Mouse (Mus musculus): ENCODE measurements around the gene Ift52. TPM values are rescaled to one million over a fixed set of nuclear protein-coding genes. Genes with fewer than 3 reads are reported as not detected.

The Ift52 gene
- polyA plus RNA-seq, 1 experiment: 21.1 TPM

- no peak overlapping the region for H3K4me2 ChIP-seq (ENCODE audit: low read depth)
- peaks cover 4% of the 10 kb centered on the region for H3K36me3 ChIP-seq (ENCODE audit: control insufficient read depth, insufficient read depth)
- no peak overlapping the region for H3K4me3 ChIP-seq
- no peaks in the 10 kb centered on the region for H3K79me2 ChIP-seq (ENCODE audit: control insufficient read depth, insufficient read depth)
- TF ChIP-seq USF1 (IDR thresholded peaks at IDR 0.05; ENCODE audit: low read depth): no peak
- no peak for TF ChIP-seq MAX (IDR thresholded peaks at IDR 0.05; ENCODE audit: low read depth)
- no peak for TF ChIP-seq MYOD1 (IDR thresholded peaks at IDR 0.05; ENCODE audit: control insufficient read depth in 1 of 3, insufficient read length in 2 of 3, low read depth in 2 of 3)
- TF ChIP-seq TCF3 (IDR thresholded peaks at IDR 0.05; ENCODE audit: insufficient read length, low read depth): no peak
- no peak for TF ChIP-seq SRF (IDR thresholded peaks at IDR 0.05; ENCODE audit: control insufficient read depth, insufficient read length, low read depth)
- TF ChIP-seq POLR2A (IDR thresholded peaks at IDR 0.05; ENCODE audit: insufficient read length, low read depth): no peak
- no peak for TF ChIP-seq POLR2AphosphoS2 (IDR thresholded peaks at IDR 0.05; ENCODE audit: insufficient read length, low read depth)
- no peak overlapping the region for H3ac ChIP-seq (ENCODE audit: control insufficient read depth, insufficient read length)
- no peaks in the 10 kb centered on the region for H3K27me3 ChIP-seq (ENCODE audit: control insufficient read depth, insufficient read depth, insufficient read length)
Observed at GRCm38 (mm10) chr2:163071590-163071989, 54.4 kb downstream of the Ift52 start.

- Histone ChIP-seq H3ac (ENCODE audit: control insufficient read depth, insufficient read length) (no peak overlapping the region), H3K27me3 (ENCODE audit: control insufficient read depth, insufficient read depth, insufficient read length) (no peaks in the 10 kb centered on the region), H3K4me2 (ENCODE audit: low read depth) (no peak overlapping the region), H3K79me2 (ENCODE audit: control insufficient read depth, insufficient read depth) (no peaks in the 10 kb centered on the region), H3K4me3 (no peak overlapping the region), H3K36me3 (ENCODE audit: control insufficient read depth, insufficient read depth) (peaks cover 4% of the 10 kb centered on the region)
- TF ChIP-seq CEBPB (IDR thresholded peaks at IDR 0.05; ENCODE audit: insufficient read depth, poor library complexity, severe bottlenecking) (no peak), MAX (IDR thresholded peaks at IDR 0.05; ENCODE audit: low read depth) (no peak), E2F4 (IDR thresholded peaks at IDR 0.05; ENCODE audit: insufficient read depth) (no peak), MYOG (IDR thresholded peaks at IDR 0.05; ENCODE audit: control insufficient read depth in 1 of 3, insufficient read depth in 1 of 3, insufficient read length in 2 of 3, low read depth in 2 of 3) (no peak), MYOD1 (IDR thresholded peaks at IDR 0.05; ENCODE audit: control insufficient read depth in 1 of 3, insufficient read length in 2 of 3, low read depth in 2 of 3) (no peak), TCF12 (IDR thresholded peaks at IDR 0.05; ENCODE audit: insufficient read depth, poor library complexity, severe bottlenecking) (no peak), POLR2AphosphoS2 (IDR thresholded peaks at IDR 0.05; ENCODE audit: insufficient read length, low read depth) (no peak), USF1 (IDR thresholded peaks at IDR 0.05; ENCODE audit: low read depth) (no peak), TCF3 (IDR thresholded peaks at IDR 0.05; ENCODE audit: insufficient read length, low read depth) (no peak)
Observed at GRCm38 (mm10) chr2:163073023-163073757, 56.0 kb downstream of the Ift52 start.

- no peak overlapping the region for H3K4me2 ChIP-seq (ENCODE audit: low read depth)
- H3K4me3 ChIP-seq: no peak overlapping the region
- no peak overlapping the region for H3ac ChIP-seq (ENCODE audit: control insufficient read depth, insufficient read length)
- no peaks in the 10 kb centered on the region for H3K27me3 ChIP-seq (ENCODE audit: control insufficient read depth, insufficient read depth, insufficient read length)
- H3K79me2 ChIP-seq (ENCODE audit: control insufficient read depth, insufficient read depth): no peaks in the 10 kb centered on the region
- no peak for TF ChIP-seq MYOG (IDR thresholded peaks at IDR 0.05; ENCODE audit: control insufficient read depth in 1 of 3, insufficient read depth in 1 of 3, insufficient read length in 2 of 3, low read depth in 2 of 3)
- H3K36me3 ChIP-seq (ENCODE audit: control insufficient read depth, insufficient read depth): peaks cover 4% of the 10 kb centered on the region
Observed at GRCm38 (mm10) chr2:163074006-163074405, 56.9 kb downstream of the Ift52 start.

GRCm38 (mm10) chr2:163074808-163075207 lies 57.7 kb downstream of the Ift52 start:
- TF ChIP-seq MYOG (IDR thresholded peaks at IDR 0.05; ENCODE audit: control insufficient read depth in 1 of 3, insufficient read depth in 1 of 3, insufficient read length in 2 of 3, low read depth in 2 of 3) (no peak), TCF12 (IDR thresholded peaks at IDR 0.05; ENCODE audit: insufficient read depth, poor library complexity, severe bottlenecking) (no peak), POLR2AphosphoS2 (IDR thresholded peaks at IDR 0.05; ENCODE audit: insufficient read length, low read depth) (no peak), USF1 (IDR thresholded peaks at IDR 0.05; ENCODE audit: low read depth) (no peak), POLR2A (IDR thresholded peaks at IDR 0.05; ENCODE audit: insufficient read length, low read depth) (no peak), MYOD1 (IDR thresholded peaks at IDR 0.05; ENCODE audit: control insufficient read depth in 1 of 3, insufficient read length in 2 of 3, low read depth in 2 of 3) (no peak), CEBPB (IDR thresholded peaks at IDR 0.05; ENCODE audit: insufficient read depth, poor library complexity, severe bottlenecking) (no peak), SRF (IDR thresholded peaks at IDR 0.05; ENCODE audit: control insufficient read depth, insufficient read length, low read depth) (no peak)
- Histone ChIP-seq H3ac (ENCODE audit: control insufficient read depth, insufficient read length) (no peak overlapping the region), H3K4me2 (ENCODE audit: low read depth) (no peak overlapping the region), H3K79me2 (ENCODE audit: control insufficient read depth, insufficient read depth) (no peaks in the 10 kb centered on the region), H3K4me3 (no peak overlapping the region), H3K27me3 (ENCODE audit: control insufficient read depth, insufficient read depth, insufficient read length) (no peaks in the 10 kb centered on the region), H3K36me3 (ENCODE audit: control insufficient read depth, insufficient read depth) (peaks cover 4% of the 10 kb centered on the region)

- H3K79me2 ChIP-seq (ENCODE audit: control insufficient read depth, insufficient read depth): no peaks in the 10 kb centered on the region
- H3K27me3 ChIP-seq (ENCODE audit: control insufficient read depth, insufficient read depth, insufficient read length): no peaks in the 10 kb centered on the region
- H3K4me3 ChIP-seq: no peak overlapping the region
- no peak overlapping the region for H3ac ChIP-seq (ENCODE audit: control insufficient read depth, insufficient read length)
- peaks cover 4% of the 10 kb centered on the region for H3K36me3 ChIP-seq (ENCODE audit: control insufficient read depth, insufficient read depth)
- TF ChIP-seq TCF3 (IDR thresholded peaks at IDR 0.05; ENCODE audit: insufficient read length, low read depth) (no peak), SRF (IDR thresholded peaks at IDR 0.05; ENCODE audit: control insufficient read depth, insufficient read length, low read depth) (no peak), MYOD1 (IDR thresholded peaks at IDR 0.05; ENCODE audit: control insufficient read depth in 1 of 3, insufficient read length in 2 of 3, low read depth in 2 of 3) (no peak), E2F4 (IDR thresholded peaks at IDR 0.05; ENCODE audit: insufficient read depth) (no peak), TCF12 (IDR thresholded peaks at IDR 0.05; ENCODE audit: insufficient read depth, poor library complexity, severe bottlenecking) (no peak), POLR2AphosphoS2 (IDR thresholded peaks at IDR 0.05; ENCODE audit: insufficient read length, low read depth) (no peak), USF1 (IDR thresholded peaks at IDR 0.05; ENCODE audit: low read depth) (no peak), REST (IDR thresholded peaks at IDR 0.05; ENCODE audit: insufficient read depth, insufficient read length) (no peak), MYOG (IDR thresholded peaks at IDR 0.05; ENCODE audit: control insufficient read depth in 1 of 3, insufficient read depth in 1 of 3, insufficient read length in 2 of 3, low read depth in 2 of 3) (no peak), CEBPB (IDR thresholded peaks at IDR 0.05; ENCODE audit: insufficient read depth, poor library complexity, severe bottlenecking) (no peak)
- no peak overlapping the region for H3K4me2 ChIP-seq (ENCODE audit: low read depth)
Observed at GRCm38 (mm10) chr2:163075234-163075633, 58.1 kb downstream of the Ift52 start.
